Mouse (Mus musculus): ENCODE data around the gene Tbx21. TPM values are rescaled to one million over a fixed set of nuclear protein-coding genes. Genes with fewer than 3 reads are reported as not detected.

Tbx21 gene
- polyA plus RNA-seq, 1 experiment from 2014 or later = 0.13 TPM

DNA sequence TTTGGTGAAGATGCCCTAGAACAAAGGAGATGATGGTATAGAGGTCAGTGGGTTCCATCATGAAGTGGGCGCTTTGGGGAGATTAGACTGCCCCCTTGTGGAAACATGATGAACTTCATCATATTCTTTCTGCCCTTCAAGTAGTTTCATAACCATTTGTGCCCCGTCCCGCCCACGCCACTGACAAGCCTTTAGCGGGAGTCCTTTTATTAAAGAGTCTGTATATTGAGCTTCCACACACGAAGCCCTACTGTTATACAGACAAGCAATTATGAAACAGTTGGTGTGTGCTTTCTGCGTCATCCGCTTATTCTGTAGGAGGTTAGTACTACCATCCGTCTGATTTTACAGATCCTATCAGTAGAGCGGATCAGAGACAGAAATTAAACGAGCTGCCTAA, 32.2 kb downstream of the Tbx21 start:
- H3K27me3 ChIP-seq (replicated peaks; ENCODE audit: insufficient read depth, low read length) = no peaks in the 10 kb centered on the region
- H3K27ac ChIP-seq (ENCODE audit: low read length) = no peak overlapping the region
- H3K4me3 ChIP-seq (ENCODE audit: low read depth, low read length) = no peak overlapping the region
- H3K9ac ChIP-seq (replicated peaks; ENCODE audit: low read depth) = no peak overlapping the region
- 30% methylated on average over 11 of the region's 11 CpGs for WGBS
- no peaks in the 10 kb centered on the region for H3K9me3 ChIP-seq (ENCODE audit: low read length)
- no peaks in the 10 kb centered on the region for H3K4me1 ChIP-seq (ENCODE audit: insufficient read depth, low read depth, low read length)
- TF ChIP-seq EP300 (IDR thresholded peaks at IDR 0.05) = no peak
- TF ChIP-seq CTCF (IDR thresholded peaks at IDR 0.05) = peak; percentile 74
- H3K36me3 ChIP-seq (ENCODE audit: insufficient read depth, low read length) = no peaks in the 10 kb centered on the region
- DNase-seq (ENCODE audit: low spot score) = peak; percentile 74
- peak; percentile 26; the same call in 1 of the 2 replicates for ATAC-seq
- H3K4me2 ChIP-seq (replicated peaks; ENCODE audit: low read depth, low read length) = 0 out of 2 replicates have a peak overlapping the region, but pooled peaks have one; percentile 3

DNA sequence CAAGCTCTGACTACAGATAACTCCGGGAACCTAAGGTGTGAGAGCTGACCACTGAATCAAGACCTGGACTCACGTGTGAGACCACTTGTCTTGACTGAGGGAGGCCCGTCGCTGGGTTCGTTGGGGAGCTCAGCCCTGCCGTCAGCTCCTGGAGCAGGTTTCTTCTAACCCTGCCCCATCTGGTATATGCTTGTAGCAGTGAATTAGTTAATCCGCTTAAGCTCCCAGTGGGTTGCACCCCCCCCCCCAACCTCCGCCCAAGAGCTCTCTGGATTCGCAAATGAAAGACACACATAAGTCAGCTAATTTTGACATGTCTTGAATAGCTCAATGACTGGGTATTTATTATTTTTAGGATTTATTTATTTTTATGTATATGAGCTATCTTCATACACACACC, 34.8 kb downstream of the Tbx21 start:
- no peaks in the 10 kb centered on the region for H3K27me3 ChIP-seq (replicated peaks; ENCODE audit: insufficient read depth, low read length)
- TF ChIP-seq EP300 (IDR thresholded peaks at IDR 0.05) (no peak), CTCF (IDR thresholded peaks at IDR 0.05) (no peak)
- ATAC-seq = no peak
- H3K27ac ChIP-seq (ENCODE audit: low read length) = no peak overlapping the region
- WGBS = 25% methylated on average over 9 of the region's 9 CpGs
- H3K9me3 ChIP-seq (ENCODE audit: low read length) = no peaks in the 10 kb centered on the region
- no peak for DNase-seq (ENCODE audit: low spot score)
- no peaks in the 10 kb centered on the region for H3K4me1 ChIP-seq (ENCODE audit: insufficient read depth, low read depth, low read length)
- no peak overlapping the region for H3K9ac ChIP-seq (replicated peaks; ENCODE audit: low read depth)
- H3K4me3 ChIP-seq (ENCODE audit: low read depth, low read length) = no peak overlapping the region
- H3K4me2 ChIP-seq (replicated peaks; ENCODE audit: low read depth, low read length) = no peak overlapping the region
- no peaks in the 10 kb centered on the region for H3K36me3 ChIP-seq (ENCODE audit: insufficient read depth, low read length)

DNA sequence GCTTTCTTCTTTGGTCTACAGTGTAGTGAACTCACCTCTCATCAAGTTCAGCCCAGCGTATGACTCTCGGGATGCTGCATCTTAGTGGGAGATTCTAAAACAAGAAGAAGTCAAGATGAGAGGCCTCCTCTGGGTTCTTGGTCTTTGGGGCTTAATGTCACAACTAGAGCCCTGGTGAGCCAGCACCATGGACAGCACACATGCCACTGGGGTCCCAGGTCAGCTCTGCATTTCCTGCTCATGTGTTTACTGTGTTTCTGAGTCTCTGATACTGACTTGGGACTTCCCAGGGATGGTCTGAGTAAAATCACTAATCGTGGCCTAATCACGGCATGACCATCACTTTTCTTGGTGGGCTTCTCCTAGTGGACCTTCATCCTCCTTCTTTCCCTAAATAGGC, 36.4 kb downstream of the Tbx21 start:
- Histone ChIP-seq H3K36me3 (ENCODE audit: insufficient read depth, low read length) (no peaks in the 10 kb centered on the region), H3K27me3 (replicated peaks; ENCODE audit: insufficient read depth, low read length) (no peaks in the 10 kb centered on the region), H3K4me3 (ENCODE audit: low read depth, low read length) (no peak overlapping the region), H3K27ac (ENCODE audit: low read length) (no peak overlapping the region), H3K9me3 (ENCODE audit: low read length) (no peaks in the 10 kb centered on the region), H3K9ac (replicated peaks; ENCODE audit: low read depth) (no peak overlapping the region), H3K4me2 (replicated peaks; ENCODE audit: low read depth, low read length) (no peak overlapping the region), H3K4me1 (ENCODE audit: insufficient read depth, low read depth, low read length) (no peaks in the 10 kb centered on the region)
- TF ChIP-seq EP300 (IDR thresholded peaks at IDR 0.05) (no peak), CTCF (IDR thresholded peaks at IDR 0.05) (no peak)
- ATAC-seq = no peak
- 47% methylated on average over 4 of the region's 4 CpGs for WGBS
- peak; percentile 55 for DNase-seq (ENCODE audit: low spot score)

DNA sequence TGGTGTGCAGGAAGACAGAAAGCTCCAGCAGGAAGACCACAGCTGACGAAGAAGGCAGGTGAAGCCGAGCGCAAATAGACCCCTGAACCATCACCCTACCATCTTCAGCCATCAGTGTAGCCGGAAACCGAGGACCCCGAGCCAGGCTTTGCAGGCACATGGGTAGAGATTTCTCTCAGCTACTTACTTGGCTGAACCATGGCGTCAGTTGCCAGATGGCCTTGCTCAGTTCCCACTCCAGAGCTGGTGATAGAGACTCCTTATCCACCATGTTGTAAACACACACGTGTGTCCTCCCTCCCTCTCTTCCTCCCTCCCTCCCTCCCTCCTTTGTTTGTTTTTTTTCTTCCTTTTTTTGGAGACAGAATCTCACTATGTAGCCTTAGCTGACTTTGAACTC, 40.9 kb downstream of the Tbx21 start:
- no peaks in the 10 kb centered on the region for H3K27me3 ChIP-seq (replicated peaks; ENCODE audit: insufficient read depth, low read length)
- no peaks in the 10 kb centered on the region for H3K36me3 ChIP-seq (ENCODE audit: insufficient read depth, low read length)
- H3K4me2 ChIP-seq (replicated peaks; ENCODE audit: low read depth, low read length) = no peak overlapping the region
- no peak overlapping the region for H3K4me3 ChIP-seq (ENCODE audit: low read depth, low read length)
- no peak overlapping the region for H3K9ac ChIP-seq (replicated peaks; ENCODE audit: low read depth)
- ATAC-seq = no peak; the same call in 1 of the 2 replicates
- peak; percentile 25 for DNase-seq (ENCODE audit: low spot score)
- no peak overlapping the region for H3K27ac ChIP-seq (ENCODE audit: low read length)
- H3K4me1 ChIP-seq (ENCODE audit: insufficient read depth, low read depth, low read length) = no peaks in the 10 kb centered on the region
- 43% methylated on average over 8 of the region's 8 CpGs for WGBS
- TF ChIP-seq CTCF (IDR thresholded peaks at IDR 0.05) = no peak
- no peak for TF ChIP-seq EP300 (IDR thresholded peaks at IDR 0.05)
- H3K9me3 ChIP-seq (ENCODE audit: low read length) = no peaks in the 10 kb centered on the region

DNA sequence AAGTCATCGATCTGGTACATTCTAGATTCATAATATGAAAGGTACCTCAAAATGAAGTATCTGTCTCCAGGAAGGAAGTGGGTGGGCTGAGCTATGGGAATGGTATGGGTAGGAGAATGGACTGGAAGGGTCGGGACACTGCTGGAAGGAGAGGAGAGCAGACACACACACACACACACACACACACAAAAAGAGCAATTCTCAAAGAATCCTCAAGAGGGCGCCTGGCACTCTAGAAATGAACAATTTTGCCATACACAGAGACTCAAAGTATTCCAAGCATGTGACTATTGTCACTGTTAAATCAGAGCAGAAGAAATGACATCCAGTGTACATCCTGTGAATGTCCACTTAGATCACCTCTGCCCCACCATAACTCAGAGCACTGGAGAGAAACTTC, 42.6 kb downstream of the Tbx21 start:
- peak; percentile 70 for DNase-seq (ENCODE audit: low spot score)
- H3K4me3 ChIP-seq (ENCODE audit: low read depth, low read length) = no peak overlapping the region
- H3K36me3 ChIP-seq (ENCODE audit: insufficient read depth, low read length) = peaks cover 4% of the 10 kb centered on the region; the same call in 1 of the 2 replicates

DNA sequence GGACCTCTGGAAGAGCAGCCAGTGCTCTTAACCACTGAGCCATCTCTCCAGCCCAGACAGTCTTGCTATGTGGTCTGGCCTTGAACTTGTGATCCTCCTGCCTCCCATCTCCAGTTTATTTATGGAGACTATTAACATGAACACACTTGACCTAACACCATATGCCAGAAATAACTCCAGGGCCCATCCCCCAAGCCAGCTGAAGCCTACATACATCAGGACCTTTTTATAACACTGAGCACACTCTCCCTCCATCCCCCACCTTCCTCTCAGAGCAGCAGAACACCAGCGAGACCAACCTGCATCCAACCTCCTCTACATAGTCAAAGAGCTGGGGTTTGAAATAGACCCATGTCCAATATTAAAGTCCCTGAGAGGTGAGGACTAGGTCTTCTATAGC, 44.0 kb downstream of the Tbx21 start:
- Histone ChIP-seq H3K27me3 (replicated peaks; ENCODE audit: insufficient read depth, low read length) (no peaks in the 10 kb centered on the region), H3K9ac (replicated peaks; ENCODE audit: low read depth) (no peak overlapping the region), H3K9me3 (ENCODE audit: low read length) (no peaks in the 10 kb centered on the region), H3K4me1 (ENCODE audit: insufficient read depth, low read depth, low read length) (no peaks in the 10 kb centered on the region), H3K4me2 (replicated peaks; ENCODE audit: low read depth, low read length) (no peak overlapping the region), H3K27ac (ENCODE audit: low read length) (no peak overlapping the region), H3K4me3 (ENCODE audit: low read depth, low read length) (no peak overlapping the region), H3K36me3 (ENCODE audit: insufficient read depth, low read length) (peaks cover 8% of the 10 kb centered on the region; the same call in 1 of the 2 replicates)
- ATAC-seq = no peak
- WGBS = 50% methylated on average over 1 of the region's 1 CpGs
- TF ChIP-seq EP300 (IDR thresholded peaks at IDR 0.05) (no peak), CTCF (IDR thresholded peaks at IDR 0.05) (no peak)
- no peak for DNase-seq (ENCODE audit: low spot score)

More for the DNA sequence above, 42.6 kb downstream of the Tbx21 start:
- ATAC-seq = no peak
- no peak overlapping the region for H3K27ac ChIP-seq (ENCODE audit: low read length)
- TF ChIP-seq CTCF (IDR thresholded peaks at IDR 0.05) (peak; percentile 85), EP300 (IDR thresholded peaks at IDR 0.05) (no peak)
- WGBS = 19% methylated on average over 3 of the region's 3 CpGs
- H3K9ac ChIP-seq (replicated peaks; ENCODE audit: low read depth) = no peak overlapping the region
- no peak overlapping the region for H3K4me2 ChIP-seq (replicated peaks; ENCODE audit: low read depth, low read length)
- H3K27me3 ChIP-seq (replicated peaks; ENCODE audit: insufficient read depth, low read length) = no peaks in the 10 kb centered on the region
- no peaks in the 10 kb centered on the region for H3K9me3 ChIP-seq (ENCODE audit: low read length)
- no peaks in the 10 kb centered on the region for H3K4me1 ChIP-seq (ENCODE audit: insufficient read depth, low read depth, low read length)

DNA sequence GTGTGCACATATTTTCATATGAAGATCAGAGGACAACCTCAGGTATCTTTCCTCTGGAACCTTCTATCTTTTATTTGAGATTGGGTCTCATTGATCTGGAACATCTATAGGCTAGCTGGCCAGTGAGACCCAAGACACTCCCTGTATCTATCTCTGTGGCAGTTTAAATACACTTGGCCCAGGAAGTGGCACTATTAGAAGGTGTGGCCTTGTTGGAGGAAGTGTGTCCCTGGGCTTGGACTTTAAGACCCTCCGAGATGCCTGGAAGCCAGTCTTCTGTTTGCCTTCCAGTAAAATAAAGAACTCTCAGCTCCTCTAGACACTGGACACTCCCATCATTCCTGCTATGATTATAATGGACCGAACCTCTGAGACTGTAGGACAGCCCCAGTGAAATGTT, 45.4 kb downstream of the Tbx21 start:
- 64% methylated on average over 2 of the region's 2 CpGs for WGBS
- Histone ChIP-seq H3K4me3 (ENCODE audit: low read depth, low read length) (no peak overlapping the region), H3K27me3 (replicated peaks; ENCODE audit: insufficient read depth, low read length) (no peaks in the 10 kb centered on the region), H3K4me1 (ENCODE audit: insufficient read depth, low read depth, low read length) (no peaks in the 10 kb centered on the region), H3K27ac (ENCODE audit: low read length) (no peak overlapping the region), H3K9me3 (ENCODE audit: low read length) (no peaks in the 10 kb centered on the region), H3K9ac (replicated peaks; ENCODE audit: low read depth) (no peak overlapping the region), H3K4me2 (replicated peaks; ENCODE audit: low read depth, low read length) (no peak overlapping the region), H3K36me3 (ENCODE audit: insufficient read depth, low read length) (peaks cover 8% of the 10 kb centered on the region; the same call in 1 of the 2 replicates)
- DNase-seq (ENCODE audit: low spot score) (no peak), ATAC-seq (no peak)
- TF ChIP-seq EP300 (IDR thresholded peaks at IDR 0.05) (no peak), CTCF (IDR thresholded peaks at IDR 0.05) (no peak)
